In genomic region chr5:34182486-34182885, GRCm38 (mm10) we compare ENCODE assay signal across 9 mouse cellular contexts. TPM values are rescaled to one million over a fixed set of nuclear protein-coding genes. Genes with fewer than 3 reads are reported as not detected.
A peak's percentile ranks its signal among the peaks of the same experiment; 100 is the strongest.
DNase-seq lines count a peak whose midpoint lies in the region; ATAC-seq and TF ChIP-seq lines count a peak whose summit lies in the region.
"Had no signal": no experiment of that assay in that cellular context is flagged by ENCODE, and none has a peak within 500 bp of the region (broad histone marks: within the 10 kb centered on the region; RNA-seq: fewer than 3 reads in every experiment).

No protein-coding gene starts in this region.

- H3K4me2 ChIP-seq in liver, postnatal 0 days (ENCODE audit: low read depth, low read length), result no peak overlapping the region
- H3K4me2 ChIP-seq: midbrain, embryonic 15.5 days had no signal

- H3K27me3 ChIP-seq in liver, postnatal 0 days (ENCODE audit: insufficient read depth, low read length), result no peaks in the 10 kb centered on the region
- H3K27me3 ChIP-seq: midbrain, embryonic 15.5 days had no signal

- TF ChIP-seq EP300 in liver, postnatal 0 days (IDR thresholded peaks at IDR 0.05; ENCODE audit: low read depth), result no peak

- no peak overlapping the region for H3K27ac ChIP-seq in liver, postnatal 0 days (ENCODE audit: low read depth)
- H3K27ac ChIP-seq: midbrain, embryonic 15.5 days had no signal

- peak; percentile 48 to 73 for DNase-seq in adrenal gland, adult (ENCODE audit: inconsistent age in 2 of 2, low spot score in 1 of 2)
- no peak for DNase-seq in adrenal gland, adult 2 months
- peak; percentile 4 to 10 for DNase-seq in layer of hippocampus, postnatal 10 days (ENCODE audit: low spot score in 2 of 2)
- DNase-seq in layer of hippocampus, adult 11-12 months (ENCODE audit: low spot score), result no peak
- peak; percentile 43 for DNase-seq in cerebellum, adult 9-11 months
- DNase-seq in liver, postnatal 0 days, result peak; percentile 10
- no peak for DNase-seq in embryo, embryonic 11 days

- no peak for TF ChIP-seq CTCF in liver, postnatal 0 days (IDR thresholded peaks at IDR 0.05; ENCODE audit: low read depth)

- no peak overlapping the region for H3K9ac ChIP-seq in liver, postnatal 0 days (replicated peaks)
- H3K9ac ChIP-seq: midbrain, embryonic 15.5 days had no signal

- H3K4me1 ChIP-seq in liver, postnatal 0 days (ENCODE audit: insufficient read depth), result peaks cover 36% of the 10 kb centered on the region

- peaks cover 32% of the 10 kb centered on the region for H3K36me3 ChIP-seq in liver, postnatal 0 days (replicated peaks; ENCODE audit: insufficient read depth, low read length)

- no peaks in the 10 kb centered on the region for H3K9me3 ChIP-seq in liver, postnatal 0 days (ENCODE audit: low read length)
- H3K9me3 ChIP-seq: midbrain, embryonic 15.5 days had no signal

- 79% methylated on average over 3 of the region's 3 CpGs for WGBS in liver, postnatal 0 days (ENCODE audit: insufficient replicate concordance)

- no peak for ATAC-seq in liver, postnatal 0 days
- no peak for ATAC-seq in megakaryocyte, adult 5-6 weeks (ENCODE audit: poor library complexity, severe bottlenecking)
- ATAC-seq: midbrain, embryonic 15.5 days had no signal

- no peak overlapping the region for H3K4me3 ChIP-seq in liver, postnatal 0 days (ENCODE audit: low read depth, low read length)
- H3K4me3 ChIP-seq: midbrain, embryonic 15.5 days had no signal

RNA-seq across cellular contexts. Expression of gene Mxd4, which starts 5.0 kb away (rescaled TPM):
- total RNA-seq in adrenal gland, adult 2 months (2021), result 100 to 1,000 TPM; 100 to 125 TPM
- polyA plus RNA-seq in adrenal gland, adult 2 months (2012; rRNA removed), result 260 and 308 TPM in 2 replicates
- 10 to 100 TPM; 64.1 to 69.0 TPM for total RNA-seq in layer of hippocampus, postnatal 10 days (2021)
- polyA plus RNA-seq in liver, postnatal 0 days (2015; fragmentation: Nextera tagmentation; extraction: Ambion mirVana), result 7.5 and 9.4 TPM in 2 replicates
- total RNA-seq in megakaryocyte, adult 5-6 weeks (2015), result 16.2 and 17.6 TPM in 2 replicates
- total RNA-seq in megakaryocyte, adult 5-6 weeks (2017), result 19.8 and 21.6 TPM in 2 replicates

RNA-seq across cellular contexts. Expression of gene Haus3, which starts 13.2 kb away (rescaled TPM):
- 1 to 10 TPM; 7.2 to 8.4 TPM for total RNA-seq in adrenal gland, adult 2 months (2021)
- polyA plus RNA-seq in adrenal gland, adult 2 months (2012; rRNA removed), result 0.11 and 0.33 TPM in 2 replicates
- total RNA-seq in layer of hippocampus, postnatal 10 days (2021), result 1 to 10 TPM; 6.5 to 8.9 TPM
- 12.3 and 14.0 TPM in 2 replicates for polyA plus RNA-seq in liver, postnatal 0 days (2015; fragmentation: Nextera tagmentation; extraction: Ambion mirVana)
- total RNA-seq in megakaryocyte, adult 5-6 weeks (2015), result 33.6 and 41.4 TPM in 2 replicates
- total RNA-seq in megakaryocyte, adult 5-6 weeks (2017), result 44.8 and 53.7 TPM in 2 replicates

RNA-seq across cellular contexts. Expression of gene Poln, which starts 13.2 kb away (rescaled TPM):
- total RNA-seq in adrenal gland, adult 2 months (2021), result 10 to 100 TPM in 1 of 2 experiments, 1 to 10 TPM in 1; 7.0 to 12.3 TPM
- polyA plus RNA-seq in adrenal gland, adult 2 months (2012; rRNA removed), result 3.2 and 3.9 TPM in 2 replicates
- 1 to 10 TPM in 1 of 2 experiments, under 1 TPM in 1; 0.58 to 2.0 TPM for total RNA-seq in layer of hippocampus, postnatal 10 days (2021)
- 0.38 and 0.47 TPM in 2 replicates for polyA plus RNA-seq in liver, postnatal 0 days (2015; fragmentation: Nextera tagmentation; extraction: Ambion mirVana)
- 1.7 and 3.9 TPM in 2 replicates for total RNA-seq in megakaryocyte, adult 5-6 weeks (2015)
- 1.2 and 2.7 TPM in 2 replicates for total RNA-seq in megakaryocyte, adult 5-6 weeks (2017)

Comparison
In these comparisons a context has a peak if more than half of its experiments do, and no peak if none do; other contexts are left out.
1. DNase-seq: peak in adrenal gland, adult (2 of 2), layer of hippocampus, postnatal 10 days (2 of 2), cerebellum, adult 9-11 months (single experiment) and liver, postnatal 0 days (single experiment); none in adrenal gland, adult 2 months (single experiment), layer of hippocampus, adult 11-12 months (single experiment) and embryo, embryonic 11 days (single experiment).